Mouse (Mus musculus) liver, embryonic 14.5 days (tissue): ENCODE data around the gene Adam19. TPM values are rescaled to one million over a fixed set of nuclear protein-coding genes. Genes with fewer than 3 reads are reported as not detected.
A peak's percentile ranks its signal among the peaks of the same experiment; 100 is the strongest.

Experiments used
- ATAC-seq: fragments of 200-750 bp; cut with Nextera tagmentation; 2 replicates; pipeline ENCODE4 v1.8.0; 2017; ENCODE audit warnings: moderate number of reproducible peaks, mild to moderate bottlenecking, moderate library complexity; ENCODE audit not compliant: insufficient read depth
- DNase-seq, 3 experiments: peaks; one replicate each; pipeline ENCODE4 v3.0.0-alpha.2; 2012 to 2013; ENCODE audit warnings: low read depth in 3 of 3, low spot score in 3 of 3
- H3K27ac ChIP-seq: fragments of 300-500 bp; sonication (generic); 2 replicates; pipeline ENCODE4 v1.5.1; 2014; ENCODE audit warnings: moderate library complexity, mild to moderate bottlenecking, control low read depth, inconsistent platforms
- H3K27me3 ChIP-seq: fragments of 300-500 bp; sonication (generic); 2 replicates; pipeline ENCODE4 v1.6.1; 2014; ENCODE audit warnings: mild to moderate bottlenecking, low read length, moderate library complexity; ENCODE audit not compliant: control insufficient read depth, insufficient read depth
- H3K36me3 ChIP-seq: fragments of 300-500 bp; sonication (generic); replicated peaks from 2 replicates; pipeline ENCODE4 v1.6.1; 2014; ENCODE audit warnings: low read depth; ENCODE audit not compliant: control insufficient read depth, insufficient read depth
- H3K4me1 ChIP-seq, 2 experiments: fragments of 200-500 bp in 1 of 2; fragments of 300-500 bp in 1 of 2; sonication (generic) in 1 of 2; replicated peaks; 2 replicates each; pipeline ENCODE4 v1.6.1; 2012 to 2014; ENCODE audit warnings: antibody characterized with exemption in 1 of 2, inconsistent platforms in 1 of 2, low read length in 1 of 2; ENCODE audit not compliant: control insufficient read depth in 2 of 2, insufficient read depth in 2 of 2
- H3K4me2 ChIP-seq: fragments of 300-500 bp; sonication (generic); 2 replicates; pipeline ENCODE4 v1.6.1; 2014; ENCODE audit warnings: low read depth, mild to moderate bottlenecking, control low read depth, moderate library complexity
- H3K4me3 ChIP-seq, 2 experiments: fragments of 200-500 bp in 1 of 2; fragments of 300-500 bp in 1 of 2; sonication (generic) in 1 of 2; 2 replicates each; pipeline ENCODE4 v1.5.1; 2012 to 2014; ENCODE audit warnings: low read depth in 2 of 2, low read length in 2 of 2, mild to moderate bottlenecking in 2 of 2, control low read depth in 1 of 2, inconsistent platforms in 1 of 2, moderate library complexity in 1 of 2; ENCODE audit not compliant: insufficient read depth in 1 of 2
- H3K9ac ChIP-seq: fragments of 300-500 bp; sonication (generic); replicated peaks from 2 replicates; pipeline ENCODE4 v1.6.1; 2014; ENCODE audit warnings: mild to moderate bottlenecking, control low read depth, moderate library complexity
- H3K9me3 ChIP-seq: fragments of 300-500 bp; sonication (generic); 2 replicates; pipeline ENCODE4 v1.6.1; 2016; ENCODE audit warnings: low read length, mixed read lengths; ENCODE audit not compliant: control insufficient read depth
- CTCF ChIP-seq: IDR thresholded peaks from 2 replicates; pipeline ENCODE4 v1.5.1; 2016; ENCODE audit warnings: antibody characterized with exemption, low read depth, control low read depth
- EP300 ChIP-seq: IDR thresholded peaks from 2 replicates; pipeline ENCODE4 v1.6.1; 2016; ENCODE audit warnings: antibody characterized with exemption, low read depth
- WGBS: fragments of 180-500 bp; shearing (Covaris S2); extraction: QIAGEN DNeasy Blood & Tissue Kit; methylation state at CpG from one replicate; pipeline ENCODE4 v1.1.7; 2014; ENCODE audit not compliant: insufficient replicate concordance; 5-methylcytosine and 5-hydroxymethylcytosine counted together
- polyA plus RNA-seq, 2 experiments: library from polyadenylated mRNA; depleted of rRNA in 1 of 2; stranded (reverse) in 1 of 2; unstranded in 1 of 2; fragments of >200 nt; fragmentation: Nextera tagmentation in 1 of 2; extraction: Ambion mirVana in 1 of 2; gene quantifications; 2 replicates each; pipeline versions ENCODE4 v1.2.1 to v1.2.3; 2012 to 2014

Gene Adam19
- polyA plus RNA-seq, 2 experiments: 0.60 to 1.2 TPM

DNA sequence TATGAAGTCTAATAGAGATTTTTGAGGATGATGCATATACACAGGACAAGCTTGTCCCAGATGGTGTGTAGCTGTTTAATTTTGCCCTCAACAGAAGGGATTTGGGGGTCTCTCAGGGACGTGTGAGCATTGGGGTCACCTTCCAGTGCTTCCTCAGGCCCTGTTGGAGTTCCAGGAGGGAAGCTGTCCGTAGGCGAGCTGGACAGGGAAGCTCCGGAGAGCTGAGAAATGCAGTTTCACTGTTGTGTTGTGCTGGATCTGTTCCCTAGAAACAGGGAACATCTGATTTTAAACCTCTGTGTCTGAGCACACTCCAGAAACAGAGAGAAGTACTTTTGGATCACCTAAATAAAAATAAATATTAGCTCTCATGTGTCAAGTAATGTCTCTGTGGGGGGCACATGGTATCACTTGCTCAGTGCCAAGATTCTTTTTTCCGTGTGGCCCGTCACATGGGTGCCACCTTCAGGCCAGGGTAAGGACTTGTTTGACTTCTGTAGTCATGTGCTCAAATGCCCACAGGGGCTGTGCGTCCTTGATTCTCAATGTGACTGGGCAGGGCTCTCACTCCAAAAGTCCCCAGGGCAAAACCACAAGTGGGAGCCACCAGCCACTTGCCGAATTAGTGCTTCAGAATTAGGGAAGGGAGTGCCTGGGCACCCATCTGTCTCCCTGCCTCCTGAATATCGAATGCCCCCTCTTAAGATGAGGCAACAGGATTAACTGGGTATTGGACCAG is 7.4 kb downstream of the Adam19 start:
- no peak for DNase-seq
- Histone ChIP-seq H3K4me2 (no peak overlapping the region), H3K4me1 (peaks cover 4 to 10% of the 10 kb centered on the region in 2 experiments; a peak in 3 of 4 replicates), H3K4me3 (no peak overlapping the region), H3K9me3 (no peaks in the 10 kb centered on the region), H3K27ac (no peak overlapping the region), H3K9ac (no peak overlapping the region), H3K27me3 (peaks cover 11% of the 10 kb centered on the region), H3K36me3 (no peaks in the 10 kb centered on the region)
- no peak for ATAC-seq
- WGBS: 45% methylated on average over 9 of the region's 9 CpGs
- TF ChIP-seq EP300 (no peak), CTCF (peak; percentile 33)

DNA sequence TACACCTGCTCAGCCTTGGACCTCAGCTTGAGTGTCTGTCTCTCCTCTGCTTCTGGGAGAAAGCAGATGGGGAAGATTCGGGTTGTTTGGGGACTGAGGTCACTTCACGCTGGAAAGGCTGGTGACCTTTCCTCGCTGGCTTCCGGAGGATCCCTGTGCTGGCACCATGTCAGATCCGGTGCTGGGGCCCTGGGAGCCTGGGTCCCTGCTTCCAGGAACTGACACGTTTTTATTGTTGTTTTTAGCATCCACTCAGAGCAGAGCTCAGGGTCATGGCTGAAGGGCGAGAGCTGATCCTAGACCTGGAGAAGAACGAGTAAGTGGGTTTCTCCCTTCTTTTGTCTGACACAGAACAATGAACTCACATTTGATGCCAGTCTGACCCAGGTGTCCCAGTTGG is 9.0 kb downstream of the Adam19 start:
- ATAC-seq: no peak
- H3K27ac ChIP-seq: no peak overlapping the region
- WGBS: 52% methylated on average over 8 of the region's 8 CpGs

DNA sequence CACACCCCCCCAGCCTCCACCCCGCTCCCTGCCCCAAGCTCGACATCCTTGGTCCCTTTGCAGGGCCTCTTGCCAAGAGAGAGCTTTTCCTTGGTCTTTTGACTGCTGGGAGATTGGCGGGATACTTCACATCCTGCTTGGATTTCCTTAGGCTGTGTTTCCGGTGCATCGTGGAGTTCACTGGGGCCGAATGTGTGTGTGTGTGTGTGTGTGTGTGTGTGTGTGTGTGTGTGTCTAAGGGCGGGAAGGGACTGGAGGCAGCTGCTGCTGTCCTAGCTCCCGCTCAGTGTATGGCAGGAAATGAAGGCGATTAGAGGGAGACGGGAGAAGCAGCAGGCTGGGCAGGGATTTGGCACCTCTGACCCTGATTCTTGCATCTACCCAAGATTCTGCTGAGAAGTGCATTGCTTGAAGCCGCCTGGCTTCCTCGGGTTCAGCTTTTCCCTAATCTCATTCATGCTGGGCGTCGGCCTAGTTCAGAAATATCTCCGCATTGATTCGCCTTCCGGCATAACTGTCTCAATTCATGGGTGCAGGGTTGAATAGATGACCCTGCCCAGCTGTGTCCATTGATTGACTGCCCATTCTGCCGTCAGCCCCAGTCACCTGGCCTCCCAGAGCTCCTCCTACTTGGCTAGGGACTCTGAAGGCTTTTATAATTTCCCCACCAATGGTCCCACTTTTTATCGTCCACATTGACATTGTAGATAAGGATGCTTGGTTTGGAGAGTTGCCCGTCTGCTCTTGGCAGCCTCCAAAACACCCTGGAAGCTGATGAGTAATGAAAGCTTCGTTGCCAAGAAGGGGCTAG is 9.6 kb downstream of the Adam19 start:
- peaks cover 4 to 13% of the 10 kb centered on the region in 2 experiments; a peak in 3 of 4 replicates for H3K4me1 ChIP-seq
- WGBS: 40% methylated on average over 21 of the region's 21 CpGs
- TF ChIP-seq CTCF: no peak
- no peak for TF ChIP-seq EP300
- H3K9ac ChIP-seq: no peak overlapping the region
- no peaks in the 10 kb centered on the region for H3K36me3 ChIP-seq
- ATAC-seq (peak; percentile 67), DNase-seq (no peak)
- H3K4me2 ChIP-seq: no peak overlapping the region
- no peak overlapping the region for H3K27ac ChIP-seq
- H3K9me3 ChIP-seq: no peaks in the 10 kb centered on the region
- H3K4me3 ChIP-seq: no peak overlapping the region
- peaks cover 7% of the 10 kb centered on the region for H3K27me3 ChIP-seq

More for the DNA sequence above, 9.0 kb downstream of the Adam19 start:
- Histone ChIP-seq H3K27me3 (peaks cover 7% of the 10 kb centered on the region), H3K9me3 (no peaks in the 10 kb centered on the region), H3K4me1 (peaks cover 4 to 13% of the 10 kb centered on the region in 2 experiments; a peak in 3 of 4 replicates), H3K4me2 (no peak overlapping the region), H3K4me3 (no peak overlapping the region), H3K9ac (no peak overlapping the region), H3K36me3 (no peaks in the 10 kb centered on the region)
- DNase-seq: no peak
- TF ChIP-seq CTCF: no peak
- TF ChIP-seq EP300: no peak

DNA sequence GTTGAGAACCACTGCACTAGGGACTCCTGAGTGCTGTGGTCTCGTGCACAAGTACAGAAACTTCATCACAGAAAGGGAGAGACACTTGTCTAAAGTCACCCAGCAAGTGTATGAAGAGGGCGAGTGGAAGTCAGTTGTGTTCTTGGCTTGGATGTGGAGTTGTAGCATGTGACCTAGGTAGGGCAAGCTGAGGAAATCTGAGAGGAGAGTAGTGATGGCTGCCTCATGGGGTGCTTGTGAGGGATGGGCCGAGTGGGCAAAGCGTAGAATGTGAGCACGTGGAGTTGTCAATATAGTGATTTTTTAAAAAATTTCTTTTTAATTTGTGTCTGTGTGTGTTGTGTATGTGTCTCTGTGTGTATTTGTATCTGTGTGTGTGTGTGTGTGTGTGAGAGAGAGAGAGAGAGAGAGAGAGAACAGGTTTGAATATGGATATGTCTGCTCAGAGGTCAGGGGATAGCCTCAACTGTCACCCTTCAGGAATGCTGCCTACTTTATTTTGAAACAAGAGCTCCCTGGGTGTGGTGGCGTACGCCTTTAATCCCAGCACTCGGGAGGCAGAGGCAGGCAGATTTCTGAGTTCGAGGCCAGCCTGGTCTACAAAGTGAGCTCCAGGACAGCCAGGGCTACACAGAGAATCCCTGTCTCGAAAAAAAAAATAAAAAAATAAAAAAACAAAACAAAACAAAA is 11.7 kb downstream of the Adam19 start:
- no peak overlapping the region for H3K9ac ChIP-seq
- H3K4me1 ChIP-seq: peaks cover 4 to 17% of the 10 kb centered on the region in 2 experiments; a peak in 3 of 4 replicates
- DNase-seq (no peak), ATAC-seq (no peak)
- 61% methylated on average over 10 of the region's 10 CpGs for WGBS
- TF ChIP-seq EP300 (no peak), CTCF (no peak)
- no peak overlapping the region for H3K4me2 ChIP-seq
- peaks cover 7% of the 10 kb centered on the region for H3K27me3 ChIP-seq
- no peak overlapping the region for H3K4me3 ChIP-seq
- H3K27ac ChIP-seq: no peak overlapping the region
- H3K9me3 ChIP-seq: no peaks in the 10 kb centered on the region
- no peaks in the 10 kb centered on the region for H3K36me3 ChIP-seq
